ENCODE assay signal across 26 mouse cellular contexts in genomic region chr1:156885879-156886278, GRCm38 (mm10). TPM values are rescaled to one million over a fixed set of nuclear protein-coding genes. Genes with fewer than 3 reads are reported as not detected.
A peak's percentile ranks its signal among the peaks of the same experiment; 100 is the strongest.
DNase-seq lines count a peak whose midpoint lies in the region; ATAC-seq and TF ChIP-seq lines count a peak whose summit lies in the region.
"Had no signal": no experiment of that assay in that cellular context is flagged by ENCODE, and none has a peak within 500 bp of the region (broad histone marks: within the 10 kb centered on the region; RNA-seq: fewer than 3 reads in every experiment).

No protein-coding gene starts in this region.

- H3K36me3 ChIP-seq in hindbrain, postnatal 0 days (ENCODE audit: insufficient read depth, low read length) = peaks cover 19% of the 10 kb centered on the region
- H3K36me3 ChIP-seq in hindbrain, embryonic 11.5 days (ENCODE audit: control insufficient read depth, insufficient read depth, low read length) = peaks cover 5% of the 10 kb centered on the region; the same call in 1 of the 2 replicates
- H3K36me3 ChIP-seq in lung, embryonic 14.5 days (ENCODE audit: insufficient read depth) = peaks cover 38% of the 10 kb centered on the region

- H3K9me3 ChIP-seq in hindbrain, postnatal 0 days (ENCODE audit: low read length) = no peaks in the 10 kb centered on the region
- H3K9me3 ChIP-seq in hindbrain, embryonic 11.5 days (ENCODE audit: control insufficient read depth, low read length) = no peaks in the 10 kb centered on the region
- no peaks in the 10 kb centered on the region for H3K9me3 ChIP-seq in lung, embryonic 14.5 days (ENCODE audit: low read depth, low read length)
- H3K9me3 ChIP-seq: forebrain, embryonic 12.5 days; heart, embryonic 13.5 days; megakaryocyte, embryonic 14.5 days; midbrain, embryonic 13.5 days; neural tube, embryonic 13.5 days had no signal

- no peak overlapping the region for H3K4me3 ChIP-seq in hindbrain, postnatal 0 days (ENCODE audit: low read length)
- H3K4me3 ChIP-seq in hindbrain, embryonic 11.5 days (ENCODE audit: low read depth, low read length) = no peak overlapping the region
- H3K4me3 ChIP-seq in lung, embryonic 14.5 days (ENCODE audit: low read depth, low read length) = no peak overlapping the region
- no peak overlapping the region for H3K4me3 ChIP-seq in lung, adult 2 months (replicated peaks; ENCODE audit: extremely low read depth, low read depth, low read length)
- H3K4me3 ChIP-seq: embryonic facial prominence, embryonic 12.5 days; erythroblast, embryonic 14.5 days; forebrain, embryonic 12.5 days; heart, embryonic 13.5 days; megakaryocyte, embryonic 14.5 days; midbrain, embryonic 13.5 days; neural tube, embryonic 13.5 days had no signal

- WGBS in hindbrain, postnatal 0 days = 90% methylated on average over 2 of the region's 2 CpGs
- 90% methylated on average over 2 of the region's 2 CpGs for WGBS in hindbrain, embryonic 11.5 days
- WGBS in lung, embryonic 14.5 days = 87% methylated on average over 2 of the region's 2 CpGs
- 89% methylated on average over 2 of the region's 2 CpGs for WGBS in lung, adult 2 months

- no peak overlapping the region for H3K27ac ChIP-seq in hindbrain, postnatal 0 days
- H3K27ac ChIP-seq in hindbrain, embryonic 11.5 days (ENCODE audit: low read depth, low read length) = no peak overlapping the region
- no peak overlapping the region for H3K27ac ChIP-seq in lung, embryonic 14.5 days (ENCODE audit: low read depth)
- H3K27ac ChIP-seq: embryonic facial prominence, embryonic 12.5 days; forebrain, embryonic 12.5 days; heart, embryonic 13.5 days; hindbrain, embryonic 14.5 days; midbrain, embryonic 13.5 days; neural tube, embryonic 13.5 days had no signal

- no peak for ATAC-seq in hindbrain, postnatal 0 days
- no peak for ATAC-seq in hindbrain, embryonic 11.5 days (ENCODE audit: low FRiP score)
- ATAC-seq in lung, embryonic 14.5 days (ENCODE audit: insufficient read depth) = no peak
- no peak for ATAC-seq in Patski
- ATAC-seq: liver, postnatal 0 days; midbrain, embryonic 13.5 days had no signal

- POLR2A ChIA-PET in Patski (lab: Charles Lee) = no interaction called here

- CTCF ChIA-PET in Patski (lab: Charles Lee) = interaction anchor here (1.3 kb wide), 1 partner anchor 20 kb away, joined by 3 read pairs; no protein-coding TSS in a partner anchor

- no peak for TF ChIP-seq CTCF in hindbrain, postnatal 0 days (IDR thresholded peaks at IDR 0.05; ENCODE audit: low read depth)
- 0 out of 2 replicates have a peak, but pooled peaks have one; percentile 15 for TF ChIP-seq CTCF in lung, embryonic 14.5 days (IDR thresholded peaks at IDR 0.05; ENCODE audit: low read depth)
- no peak for TF ChIP-seq CTCF in lung, adult 2 months (IDR thresholded peaks at IDR 0.05; ENCODE audit: insufficient read depth, low read length)
- peak; percentile 26 for TF ChIP-seq CTCF in Patski (IDR thresholded peaks at IDR 0.05)

- H3K9ac ChIP-seq in hindbrain, postnatal 0 days (replicated peaks; ENCODE audit: low read length) = no peak overlapping the region
- H3K9ac ChIP-seq in hindbrain, embryonic 11.5 days (ENCODE audit: low read depth, low read length) = no peak overlapping the region
- no peak overlapping the region for H3K9ac ChIP-seq in lung, embryonic 14.5 days
- H3K9ac ChIP-seq: embryonic facial prominence, embryonic 12.5 days; forebrain, embryonic 12.5 days; heart, embryonic 13.5 days; hindbrain, embryonic 14.5 days; liver, postnatal 0 days; midbrain, embryonic 13.5 days; neural tube, embryonic 13.5 days had no signal

- no peaks in the 10 kb centered on the region for H3K27me3 ChIP-seq in hindbrain, postnatal 0 days (ENCODE audit: insufficient read depth, low read length)
- no peaks in the 10 kb centered on the region for H3K27me3 ChIP-seq in hindbrain, embryonic 11.5 days (ENCODE audit: control insufficient read depth, insufficient read depth, low read length)
- no peaks in the 10 kb centered on the region for H3K27me3 ChIP-seq in lung, embryonic 14.5 days (ENCODE audit: insufficient read depth, low read length)
- H3K27me3 ChIP-seq in Patski = no peaks in the 10 kb centered on the region
- H3K27me3 ChIP-seq: embryonic facial prominence, embryonic 12.5 days; forebrain, embryonic 12.5 days; heart, embryonic 13.5 days; megakaryocyte, embryonic 14.5 days; midbrain, embryonic 13.5 days; neural tube, embryonic 13.5 days had no signal

- in situ Hi-C loops in Patski (cut with MboI; ENCODE audit: low pct_unique_long_range_greater_than_20kb) = no loop called here

- DNase-seq in hindbrain, postnatal 0 days (ENCODE audit: low spot score) = peak; percentile 25
- no peak for DNase-seq in hindbrain, embryonic 11.5 days (ENCODE audit: low spot score)
- no peak for DNase-seq in lung, embryonic 14.5 days
- no peak for DNase-seq in lung, adult 2 months
- DNase-seq in Patski (ENCODE audit: low read depth, low spot score) = no peak
- DNase-seq in urinary bladder, postnatal 4 days (ENCODE audit: low spot score in 2 of 2) = no peak
- no peak for DNase-seq in adrenal gland, adult (ENCODE audit: inconsistent age in 2 of 2, low spot score in 1 of 2)
- DNase-seq: adrenal gland, adult 8-10 months; cerebellum, adult 18-20 months; cerebellum, postnatal 14 days; gastrocnemius, postnatal 10 days; heart, adult 11 months; heart, postnatal 36 days; kidney, postnatal 36 days; liver, postnatal 0 days; lung, postnatal 36 days; thymus, postnatal 14 days had no signal

- H3K4me1 ChIP-seq in hindbrain, postnatal 0 days (ENCODE audit: insufficient read depth, low read length) = no peaks in the 10 kb centered on the region
- no peaks in the 10 kb centered on the region for H3K4me1 ChIP-seq in hindbrain, embryonic 11.5 days (replicated peaks; ENCODE audit: control insufficient read depth, insufficient read depth, low read length)
- H3K4me1 ChIP-seq in lung, embryonic 14.5 days (ENCODE audit: insufficient read depth) = no peaks in the 10 kb centered on the region
- no peaks in the 10 kb centered on the region for H3K4me1 ChIP-seq in lung, adult 2 months (ENCODE audit: control insufficient read depth, insufficient read depth, low read length)
- H3K4me1 ChIP-seq: embryonic facial prominence, embryonic 12.5 days; forebrain, embryonic 12.5 days; heart, embryonic 13.5 days; megakaryocyte, embryonic 14.5 days; midbrain, embryonic 13.5 days; neural tube, embryonic 13.5 days had no signal

- no peak overlapping the region for H3K4me2 ChIP-seq in hindbrain, postnatal 0 days (ENCODE audit: low read depth, low read length)
- no peak overlapping the region for H3K4me2 ChIP-seq in hindbrain, embryonic 11.5 days (replicated peaks; ENCODE audit: low read depth, low read length)
- no peak overlapping the region for H3K4me2 ChIP-seq in lung, embryonic 14.5 days
- H3K4me2 ChIP-seq: embryonic facial prominence, embryonic 12.5 days; forebrain, embryonic 12.5 days; heart, embryonic 13.5 days; hindbrain, embryonic 14.5 days; liver, embryonic 11.5 days; midbrain, embryonic 13.5 days; neural tube, embryonic 13.5 days had no signal

- no peak for TF ChIP-seq POLR2A in lung, adult 2 months (IDR thresholded peaks at IDR 0.05; ENCODE audit: borderline replicate concordance, extremely low read depth, low read depth, low read length)

RNA-seq across cellular contexts. Expression of gene Angptl1, which starts 47.5 kb away (rescaled TPM):
- total RNA-seq in hindbrain, postnatal 0 days (2014; rRNA removed) = 1.4 and 1.5 TPM in 2 replicates
- 1.0 and 1.3 TPM in 2 replicates for polyA plus RNA-seq in hindbrain, postnatal 0 days (2015; fragmentation: Nextera tagmentation; extraction: Ambion mirVana)
- 5.1 and 6.9 TPM in 2 replicates for polyA plus RNA-seq in hindbrain, embryonic 11.5 days (2014; fragmentation: Nextera tagmentation; extraction: Ambion mirVana)
- 1.2 and 1.8 TPM in 2 replicates for polyA plus RNA-seq in lung, embryonic 14.5 days (2014; fragmentation: Nextera tagmentation; extraction: Ambion mirVana)
- 0.09 and 0.96 TPM in 2 replicates for polyA plus RNA-seq in lung, adult 2 months (2012; rRNA removed)
- polyA plus RNA-seq in Patski (2021) = 0.10 TPM
- polyA plus RNA-seq: erythroblast, embryonic 14.5 days had no signal

RNA-seq across cellular contexts. Expression of gene Ralgps2, which starts 53.5 kb away (rescaled TPM):
- total RNA-seq in hindbrain, postnatal 0 days (2014; rRNA removed) = 52.8 and 53.6 TPM in 2 replicates
- polyA plus RNA-seq in hindbrain, postnatal 0 days (2015; fragmentation: Nextera tagmentation; extraction: Ambion mirVana) = 70.1 and 75.5 TPM in 2 replicates
- 85.5 and 103 TPM in 2 replicates for polyA plus RNA-seq in hindbrain, embryonic 11.5 days (2014; fragmentation: Nextera tagmentation; extraction: Ambion mirVana)
- polyA plus RNA-seq in lung, embryonic 14.5 days (2014; fragmentation: Nextera tagmentation; extraction: Ambion mirVana) = 70.6 and 71.6 TPM in 2 replicates
- 6.3 and 7.0 TPM in 2 replicates for polyA plus RNA-seq in lung, adult 2 months (2012; rRNA removed)
- 7.4 TPM for polyA plus RNA-seq in Patski (2021)

Comparison
In these comparisons a context has a peak if more than half of its experiments do, and no peak if none do; other contexts are left out.
1. CTCF ChIP-seq: peak in lung, embryonic 14.5 days (single experiment) and Patski (single experiment); none in hindbrain, postnatal 0 days (single experiment) and lung, adult 2 months (single experiment).